Mouse (Mus musculus) megakaryocyte, embryonic 14.5 days (primary cell): ENCODE results near the gene Phf3.

ENCODE experiments used
- FLI1 ChIP-seq: IDR thresholded peaks from 2 replicates; pipeline ENCODE4 v1.6.1; 2012; ENCODE audit warnings: low read length, inconsistent platforms, mixed read lengths
- GATA1 ChIP-seq: IDR thresholded peaks from 3 replicates; pipeline ENCODE4 v1.6.1; 2012; ENCODE audit warnings: mixed read lengths, low read length, inconsistent platforms, borderline replicate concordance

DNA sequence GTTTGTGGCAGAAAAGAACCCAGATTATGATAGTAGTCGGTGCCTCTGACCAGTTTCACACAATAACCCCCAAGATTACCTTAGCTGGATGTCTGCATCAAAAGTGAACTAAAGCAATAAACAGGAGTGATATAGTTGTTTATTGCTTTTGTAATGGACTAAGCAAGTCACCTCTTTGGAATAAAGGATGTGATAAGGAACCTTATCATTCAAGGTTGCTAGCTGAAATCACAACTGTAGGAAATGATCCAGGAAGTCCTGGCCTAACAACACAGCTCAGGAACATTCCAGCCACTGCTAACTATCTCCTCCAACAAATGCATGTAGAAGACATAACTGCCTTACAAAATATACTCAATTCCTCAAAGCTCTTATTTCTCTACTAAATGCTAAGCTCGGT is 22.8 kb downstream of the Phf3 start:
- no peak for TF ChIP-seq GATA1
- TF ChIP-seq FLI1: no peak
